Mouse (Mus musculus) stomach, embryonic 14.5 days (tissue): ENCODE measurements at regions not wholly inside any gene's neighbourhood (a gene's known extent, or its start where the extent isn't known, plus 50 kb on each side); places are given as distances from the start of the nearest gene placed in this dataset.

Experiments
- ATAC-seq: fragments of 200-750 bp; cut with Nextera tagmentation; 2 replicates; pipeline ENCODE4 v1.8.0; 2017; ENCODE audit warnings: low read depth, moderate TSS enrichment; ENCODE audit not compliant: insufficient number of reproducible peaks, insufficient read depth, low FRiP score
- H3K27ac ChIP-seq: fragments of 300-500 bp; sonication (generic); 2 replicates; pipeline ENCODE4 v1.5.1; 2014; ENCODE audit warnings: mild to moderate bottlenecking, low read length, moderate library complexity, mixed read lengths
- H3K27me3 ChIP-seq: fragments of 300-500 bp; sonication (generic); 2 replicates; pipeline ENCODE4 v1.6.1; 2014; ENCODE audit warnings: low read length, control low read depth, mixed read lengths; ENCODE audit not compliant: control insufficient read depth, insufficient read depth
- H3K36me3 ChIP-seq: fragments of 300-500 bp; sonication (generic); 2 replicates; pipeline ENCODE4 v1.6.1; 2014; ENCODE audit warnings: mild to moderate bottlenecking, control low read depth, low read length, moderate library complexity, mixed read lengths; ENCODE audit not compliant: control insufficient read depth, insufficient read depth
- H3K4me1 ChIP-seq: fragments of 300-500 bp; sonication (generic); 2 replicates; pipeline ENCODE4 v1.6.1; 2014; ENCODE audit warnings: low read length, control low read depth, mixed read lengths; ENCODE audit not compliant: control insufficient read depth, insufficient read depth
- H3K4me2 ChIP-seq: fragments of 300-500 bp; sonication (generic); replicated peaks from 2 replicates; pipeline ENCODE4 v1.6.1; 2014; ENCODE audit warnings: low read depth, low read length, control low read depth
- H3K4me3 ChIP-seq: fragments of 300-500 bp; sonication (generic); 2 replicates; pipeline ENCODE4 v1.5.1; 2014; ENCODE audit warnings: low read depth, low read length, control low read depth
- H3K9ac ChIP-seq: fragments of 300-500 bp; sonication (generic); replicated peaks from 2 replicates; pipeline ENCODE4 v1.6.1; 2014; ENCODE audit warnings: low read depth, mild to moderate bottlenecking, control low read depth, low read length, moderate library complexity, mixed read lengths
- H3K9me3 ChIP-seq: fragments of 300-500 bp; sonication (generic); 2 replicates; pipeline ENCODE4 v1.6.1; 2016; ENCODE audit warnings: low read depth, low read length, control low read depth; ENCODE audit not compliant: control insufficient read depth
- WGBS: fragments of 180-500 bp; shearing (Covaris S2); extraction: QIAGEN DNeasy Blood & Tissue Kit; methylation state at CpG from one replicate; pipeline ENCODE4 v1.1.7; 2014; 5-methylcytosine and 5-hydroxymethylcytosine counted together

- no peaks in the 10 kb centered on the region for H3K36me3 ChIP-seq
- WGBS: 77% methylated on average over 9 of the region's 9 CpGs
- H3K4me1 ChIP-seq: no peaks in the 10 kb centered on the region
- no peaks in the 10 kb centered on the region for H3K27me3 ChIP-seq
- H3K27ac ChIP-seq: no peak overlapping the region
- H3K9ac ChIP-seq: no peak overlapping the region
- no peaks in the 10 kb centered on the region for H3K9me3 ChIP-seq
- no peak overlapping the region for H3K4me2 ChIP-seq
- no peak overlapping the region for H3K4me3 ChIP-seq
- no peak for ATAC-seq
Measured at GRCm38 (mm10) chr8:116372056-116372455, 132.7 kb upstream of the Dynlrb2 start.

DNA sequence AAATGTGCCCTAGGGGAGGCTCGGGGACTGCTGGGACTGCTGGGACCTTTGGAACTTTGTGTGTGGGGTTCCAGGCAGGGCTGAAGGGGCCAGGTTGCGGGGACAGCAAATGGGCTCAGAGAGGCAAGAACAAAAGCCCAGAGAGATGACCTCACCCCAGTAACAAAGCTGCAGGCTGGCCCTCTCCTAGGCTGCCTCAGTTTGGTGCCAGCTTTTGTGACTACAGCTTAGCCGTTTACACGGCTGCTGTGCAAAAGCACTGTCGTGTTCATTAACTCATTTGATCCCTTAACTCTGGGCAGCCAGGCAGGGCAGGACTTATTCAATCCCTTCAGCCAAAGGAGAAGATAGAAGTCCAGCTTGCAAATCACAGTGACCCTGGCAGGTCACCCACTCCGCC, 137.3 kb upstream of the Dynlrb2 start:
- Histone ChIP-seq H3K36me3 (no peaks in the 10 kb centered on the region), H3K4me2 (no peak overlapping the region), H3K27me3 (no peaks in the 10 kb centered on the region), H3K4me3 (no peak overlapping the region), H3K4me1 (no peaks in the 10 kb centered on the region), H3K9ac (no peak overlapping the region), H3K9me3 (no peaks in the 10 kb centered on the region), H3K27ac (no peak overlapping the region)
- ATAC-seq: no peak
- 72% methylated on average over 6 of the region's 6 CpGs for WGBS

GRCm38 (mm10) chr8:116366706-116367105, 138.1 kb upstream of the Dynlrb2 start:
- no peak overlapping the region for H3K27ac ChIP-seq
- no peaks in the 10 kb centered on the region for H3K9me3 ChIP-seq
- H3K4me3 ChIP-seq: no peak overlapping the region
- H3K27me3 ChIP-seq: no peaks in the 10 kb centered on the region
- H3K36me3 ChIP-seq: no peaks in the 10 kb centered on the region
- H3K9ac ChIP-seq: no peak overlapping the region
- no peak overlapping the region for H3K4me2 ChIP-seq
- no peaks in the 10 kb centered on the region for H3K4me1 ChIP-seq
- 60% methylated on average over 3 of the region's 3 CpGs for WGBS
- ATAC-seq: no peak

- 86% methylated on average over 1 of the region's 1 CpGs for WGBS
- Histone ChIP-seq H3K9me3 (no peaks in the 10 kb centered on the region), H3K4me1 (no peaks in the 10 kb centered on the region), H3K36me3 (no peaks in the 10 kb centered on the region), H3K4me3 (no peak overlapping the region), H3K27ac (no peak overlapping the region), H3K4me2 (no peak overlapping the region), H3K9ac (no peak overlapping the region), H3K27me3 (no peaks in the 10 kb centered on the region)
- ATAC-seq: no peak
Measured at GRCm38 (mm10) chr8:116364751-116365150, 140.0 kb upstream of the Dynlrb2 start.

DNA sequence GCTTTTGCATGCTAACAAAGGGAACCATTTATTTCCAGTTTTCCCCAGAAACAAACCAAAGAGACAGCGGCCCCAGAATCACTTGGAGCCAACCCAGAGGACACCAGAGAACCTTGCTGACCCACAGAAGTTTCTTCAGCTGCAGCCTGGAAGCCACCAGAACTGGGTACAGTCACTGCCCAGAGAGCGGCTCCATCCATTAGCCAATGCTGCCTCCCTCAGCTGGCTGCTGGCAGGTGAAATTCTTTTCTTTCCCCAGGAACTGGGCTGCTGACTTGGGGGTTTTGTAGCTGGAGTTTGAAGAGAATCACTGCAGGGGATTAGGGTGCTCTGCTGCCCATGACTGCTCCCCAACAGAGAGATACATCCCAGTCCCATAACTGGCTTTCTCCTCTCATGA, 140.6 kb upstream of the Dynlrb2 start:
- no peaks in the 10 kb centered on the region for H3K4me1 ChIP-seq
- no peak overlapping the region for H3K27ac ChIP-seq
- no peak overlapping the region for H3K4me3 ChIP-seq
- H3K9me3 ChIP-seq: no peaks in the 10 kb centered on the region
- 86% methylated on average over 2 of the region's 2 CpGs for WGBS
- ATAC-seq: no peak
- H3K9ac ChIP-seq: no peak overlapping the region
- no peaks in the 10 kb centered on the region for H3K27me3 ChIP-seq
- H3K4me2 ChIP-seq: no peak overlapping the region
- H3K36me3 ChIP-seq: no peaks in the 10 kb centered on the region

GRCm38 (mm10) chr8:116362351-116362750, 142.4 kb upstream of the Dynlrb2 start:
- H3K9ac ChIP-seq: no peak overlapping the region
- no peaks in the 10 kb centered on the region for H3K27me3 ChIP-seq
- H3K9me3 ChIP-seq: no peaks in the 10 kb centered on the region
- no peak overlapping the region for H3K4me2 ChIP-seq
- no peak overlapping the region for H3K4me3 ChIP-seq
- H3K27ac ChIP-seq: no peak overlapping the region
- no peaks in the 10 kb centered on the region for H3K36me3 ChIP-seq
- H3K4me1 ChIP-seq: no peaks in the 10 kb centered on the region
- no peak for ATAC-seq
- 55% methylated on average over 4 of the region's 4 CpGs for WGBS

DNA sequence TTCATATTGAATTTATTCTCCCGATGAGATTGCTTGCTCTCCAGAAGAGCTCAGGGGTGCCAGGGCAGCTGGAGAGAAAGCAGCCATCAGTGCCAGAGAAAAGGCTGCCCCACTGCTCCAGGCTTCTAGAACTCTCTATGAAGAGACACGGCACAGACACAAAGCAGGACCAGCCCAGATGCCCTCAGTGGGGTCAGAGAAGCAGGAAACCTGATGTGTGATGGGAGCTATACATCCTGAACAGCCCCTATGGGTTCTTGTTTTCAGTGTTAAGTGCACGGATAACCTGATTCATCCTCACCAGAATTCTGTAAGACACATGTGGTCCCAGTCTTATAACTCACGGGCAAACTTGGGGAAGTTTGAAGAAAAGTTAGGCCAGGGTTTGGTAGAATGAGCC, 145.0 kb upstream of the Dynlrb2 start:
- no peak for ATAC-seq
- Histone ChIP-seq H3K4me1 (no peaks in the 10 kb centered on the region), H3K9me3 (no peaks in the 10 kb centered on the region), H3K36me3 (no peaks in the 10 kb centered on the region), H3K27me3 (no peaks in the 10 kb centered on the region), H3K4me3 (no peak overlapping the region), H3K4me2 (no peak overlapping the region), H3K27ac (no peak overlapping the region), H3K9ac (no peak overlapping the region)
- WGBS: 82% methylated on average over 4 of the region's 4 CpGs

- Histone ChIP-seq H3K4me3 (no peak overlapping the region), H3K9me3 (0 out of 2 replicates have a peak, but pooled peaks cover 2% of the 10 kb centered on the region), H3K9ac (no peak overlapping the region), H3K36me3 (no peaks in the 10 kb centered on the region), H3K4me2 (no peak overlapping the region), H3K4me1 (no peaks in the 10 kb centered on the region), H3K27me3 (no peaks in the 10 kb centered on the region), H3K27ac (no peak overlapping the region)
- 73% methylated on average over 6 of the region's 6 CpGs for WGBS
- ATAC-seq: no peak
Measured at GRCm38 (mm10) chr8:116354756-116355155, 150.0 kb upstream of the Dynlrb2 start.

DNA sequence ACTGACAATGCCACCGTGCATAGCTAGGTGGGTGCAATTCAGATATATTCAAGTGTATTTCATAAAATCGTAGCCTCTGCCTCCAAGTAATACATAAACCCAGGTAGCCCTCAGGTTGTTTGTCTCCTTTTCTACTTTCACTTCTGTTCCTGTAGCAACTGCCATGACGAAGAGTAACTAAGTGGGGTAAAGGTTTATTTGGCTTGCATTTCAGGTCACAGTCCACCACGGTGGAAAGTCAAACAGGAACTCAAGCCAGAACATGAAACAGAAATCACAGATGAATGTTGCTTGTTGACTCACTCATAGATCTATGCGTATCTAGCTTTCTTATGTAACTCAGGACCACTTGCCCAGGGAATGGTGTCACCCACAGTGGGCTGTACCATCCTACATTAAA, 150.9 kb upstream of the Dynlrb2 start:
- no peak overlapping the region for H3K27ac ChIP-seq
- ATAC-seq: no peak
- no peaks in the 10 kb centered on the region for H3K27me3 ChIP-seq
- H3K36me3 ChIP-seq: no peaks in the 10 kb centered on the region
- WGBS: 81% methylated on average over 5 of the region's 5 CpGs
- no peak overlapping the region for H3K9ac ChIP-seq
- H3K4me1 ChIP-seq: no peaks in the 10 kb centered on the region
- no peak overlapping the region for H3K4me2 ChIP-seq
- 0 out of 2 replicates have a peak, but pooled peaks cover 2% of the 10 kb centered on the region for H3K9me3 ChIP-seq
- no peak overlapping the region for H3K4me3 ChIP-seq
